Mouse (Mus musculus) cerebellum, adult (tissue): ENCODE data around the gene Hist1h3e.

Source experiments
- ATAC-seq: cut with Nextera tagmentation; 2 replicates; pipeline ENCODE4 v1.9.2; 2017; ENCODE audit warnings: mild to moderate bottlenecking, moderate library complexity, mixed read lengths; ENCODE audit not compliant: insufficient number of reproducible peaks, low FRiP score, low TSS enrichment

Hist1h3e gene

GRCm38 (mm10) chr13:23523976-23524375, 38.2 kb downstream of the Hist1h3e start:
- ATAC-seq, result no peak

- ATAC-seq, result no peak
Measured at GRCm38 (mm10) chr13:23521703-23522102, 40.5 kb downstream of the Hist1h3e start.

- ATAC-seq, result no peak
Measured at GRCm38 (mm10) chr13:23519416-23519815, 42.8 kb downstream of the Hist1h3e start.

- no peak for ATAC-seq
Measured at GRCm38 (mm10) chr13:23518885-23519284, 43.3 kb downstream of the Hist1h3e start.

- ATAC-seq, result no peak
Measured at GRCm38 (mm10) chr13:23518295-23518603, 43.9 kb downstream of the Hist1h3e start.

- ATAC-seq, result peak; percentile 50; the same call in 1 of the 2 replicates
Measured at GRCm38 (mm10) chr13:23517603-23518294, 44.4 kb downstream of the Hist1h3e start.

GRCm38 (mm10) chr13:23516822-23517602, 45.2 kb downstream of the Hist1h3e start:
- no peak; the same call in 1 of the 2 replicates for ATAC-seq

GRCm38 (mm10) chr13:23515826-23516620, 46.1 kb downstream of the Hist1h3e start:
- no peak for ATAC-seq

- ATAC-seq, result no peak
Measured at GRCm38 (mm10) chr13:23515281-23515680, 46.9 kb downstream of the Hist1h3e start.

GRCm38 (mm10) chr13:23513517-23513916, 48.7 kb downstream of the Hist1h3e start:
- ATAC-seq, result no peak
